Mouse (Mus musculus): ENCODE data around the gene Lmod1. TPM values are rescaled to one million over a fixed set of nuclear protein-coding genes. Genes with fewer than 3 reads are reported as not detected.

Gene Lmod1
- total and polyA plus RNA-seq, 3 experiments = not detected

- in situ Hi-C loops (cut with MboI; ENCODE audit: low pct_ligation_motif_present, low pct_unique_long_range_greater_than_20kb, low sequenced_read_pairs) = no loop called here
- no peak overlapping the region for H3K9ac ChIP-seq (ENCODE audit: insufficient read depth, low read depth)
- peaks cover 73 to 95% of the 10 kb centered on the region in 2 experiments for H3K36me3 ChIP-seq (replicated peaks in 1 of 2; ENCODE audit: control insufficient read depth in 1 of 2, insufficient read depth in 1 of 2, low read length in 1 of 2)
- DNase-seq (ENCODE audit: extremely low read depth) = no peak
- H3K4me1 ChIP-seq (ENCODE audit: control insufficient read depth in 1 of 2, insufficient read depth in 2 of 2) = peaks cover 0 to 4% of the 10 kb centered on the region in 2 experiments; a peak in 1 of 4 replicates
- H3K27ac ChIP-seq (ENCODE audit: insufficient read depth, low read depth) = no peak overlapping the region
- no peak overlapping the region for H3K4me2 ChIP-seq (ENCODE audit: insufficient read depth, low read depth, poor library complexity, severe bottlenecking)
- no peaks in the 10 kb centered on the region for H3K9me3 ChIP-seq (replicated peaks; ENCODE audit: low read length)
- TF ChIP-seq EP300 (IDR thresholded peaks at IDR 0.05; ENCODE audit: low read length) (0 out of 2 replicates have a peak, but pooled peaks have one; percentile 23), ELF1 (IDR thresholded peaks at IDR 0.05; ENCODE audit: low read depth, low read length) (no peak)
- dilution Hi-C loops (cut with MboI; ENCODE audit: extremely low pct_ligation_motif_present, extremely low pct_unique_long_range_greater_than_20kb, low sequenced_read_pairs) = no loop called here
- no peaks in the 10 kb centered on the region for H3K27me3 ChIP-seq (replicated peaks)
- H3K4me3 ChIP-seq (replicated peaks in 1 of 3; ENCODE audit: low read depth in 2 of 3, low read length in 2 of 3, poor library complexity in 1 of 3) = no peak overlapping the region
- peaks cover 5% of the 10 kb centered on the region; the same call in 1 of the 2 replicates for H3K79me2 ChIP-seq (replicated peaks; ENCODE audit: control insufficient read depth, extremely low read depth, insufficient read depth, poor library complexity, severe bottlenecking)
Measured at GRCm38 (mm10) chr1:135410967-135411366, 86.4 kb downstream of the Lmod1 start.

GRCm38 (mm10) chr1:135412130-135412529 is 87.5 kb downstream of the Lmod1 start:
- no peak overlapping the region for H3K27ac ChIP-seq (ENCODE audit: insufficient read depth, low read depth)
- DNase-seq (ENCODE audit: extremely low read depth) = no peak
- H3K4me3 ChIP-seq (replicated peaks in 1 of 3; ENCODE audit: low read depth in 2 of 3, low read length in 2 of 3, poor library complexity in 1 of 3) = no peak overlapping the region
- no peak overlapping the region for H3K9ac ChIP-seq (ENCODE audit: insufficient read depth, low read depth)
- peaks cover 5% of the 10 kb centered on the region; the same call in 1 of the 2 replicates for H3K79me2 ChIP-seq (replicated peaks; ENCODE audit: control insufficient read depth, extremely low read depth, insufficient read depth, poor library complexity, severe bottlenecking)
- TF ChIP-seq MXI1 (IDR thresholded peaks at IDR 0.05; ENCODE audit: low read depth, low read length) = no peak
- TF ChIP-seq ZC3H11A (IDR thresholded peaks at IDR 0.05; ENCODE audit: low read depth, low read length) = no peak
- TF ChIP-seq JUND (conservative IDR thresholded peaks at IDR 0.05; ENCODE audit: low read depth, low read length) = no peak
- TF ChIP-seq MEF2A (IDR thresholded peaks at IDR 0.05; ENCODE audit: borderline replicate concordance, low read depth, low read length) = no peak
- TF ChIP-seq TBP (conservative IDR thresholded peaks at IDR 0.05; ENCODE audit: low read depth, low read length) = no peak
- H3K36me3 ChIP-seq (replicated peaks in 1 of 2; ENCODE audit: control insufficient read depth in 1 of 2, insufficient read depth in 1 of 2, low read length in 1 of 2) = peaks cover 70 to 96% of the 10 kb centered on the region in 2 experiments
- H3K27me3 ChIP-seq (replicated peaks) = no peaks in the 10 kb centered on the region
- H3K9me3 ChIP-seq (replicated peaks; ENCODE audit: low read length) = no peaks in the 10 kb centered on the region
- peaks cover 0 to 4% of the 10 kb centered on the region in 2 experiments; a peak in 1 of 4 replicates for H3K4me1 ChIP-seq (ENCODE audit: control insufficient read depth in 1 of 2, insufficient read depth in 2 of 2)
- dilution Hi-C loops (cut with MboI; ENCODE audit: extremely low pct_ligation_motif_present, extremely low pct_unique_long_range_greater_than_20kb, low sequenced_read_pairs) (no loop called here), in situ Hi-C loops (cut with MboI; ENCODE audit: low pct_ligation_motif_present, low pct_unique_long_range_greater_than_20kb, low sequenced_read_pairs) (no loop called here)
- H3K4me2 ChIP-seq (ENCODE audit: insufficient read depth, low read depth, poor library complexity, severe bottlenecking) = no peak overlapping the region

- TF ChIP-seq ZKSCAN1 (IDR thresholded peaks at IDR 0.05; ENCODE audit: borderline replicate concordance, low read depth, low read length) = no peak
- TF ChIP-seq RAD21 (IDR thresholded peaks at IDR 0.05; ENCODE audit: low read depth, low read length) = no peak
- no peak for TF ChIP-seq POLR2A (IDR thresholded peaks at IDR 0.05; ENCODE audit: low read depth, low read length)
- TF ChIP-seq ZMIZ1 (IDR thresholded peaks at IDR 0.05; ENCODE audit: low read depth, low read length) = no peak
- no peak for TF ChIP-seq TCF12 (IDR thresholded peaks at IDR 0.05; ENCODE audit: low read depth, low read length)
- TF ChIP-seq RCOR1 (conservative IDR thresholded peaks at IDR 0.05; ENCODE audit: low read depth, low read length) = no peak
- no peak for TF ChIP-seq USF2 (conservative IDR thresholded peaks at IDR 0.05; ENCODE audit: low read depth, low read length)
- no peak for TF ChIP-seq E2F4 (IDR thresholded peaks at IDR 0.05; ENCODE audit: insufficient replicate concordance, low read depth, low read length)
- no peak for TF ChIP-seq EP300 (IDR thresholded peaks at IDR 0.05; ENCODE audit: low read length)
- no peak for TF ChIP-seq SIN3A (IDR thresholded peaks at IDR 0.05; ENCODE audit: low read length)
- TF ChIP-seq MYC (IDR thresholded peaks at IDR 0.05; ENCODE audit: low read depth, low read length) = no peak
- TF ChIP-seq ZC3H11A (IDR thresholded peaks at IDR 0.05; ENCODE audit: low read depth, low read length) = no peak
- TF ChIP-seq UBTF (IDR thresholded peaks at IDR 0.05; ENCODE audit: low read depth, low read length) = no peak
- no peak for TF ChIP-seq HCFC1 (IDR thresholded peaks at IDR 0.05; ENCODE audit: low read depth, low read length)
- TF ChIP-seq MAZ (IDR thresholded peaks at IDR 0.05; ENCODE audit: low read depth, low read length) = no peak
- TF ChIP-seq MEF2A (IDR thresholded peaks at IDR 0.05; ENCODE audit: borderline replicate concordance, low read depth, low read length) = no peak
- no peak for TF ChIP-seq JUN (IDR thresholded peaks at IDR 0.05; ENCODE audit: insufficient read depth, low read depth, low read length)
- TF ChIP-seq NRF1 (IDR thresholded peaks at IDR 0.05; ENCODE audit: low read depth, low read length) = no peak
- no peak for TF ChIP-seq PAX5 (IDR thresholded peaks at IDR 0.05; ENCODE audit: low read length)
- dilution Hi-C loops (cut with MboI; ENCODE audit: extremely low pct_ligation_motif_present, extremely low pct_unique_long_range_greater_than_20kb, low sequenced_read_pairs) (no loop called here), in situ Hi-C loops (cut with MboI; ENCODE audit: low pct_ligation_motif_present, low pct_unique_long_range_greater_than_20kb, low sequenced_read_pairs) (no loop called here)
- no peak overlapping the region for H3K9ac ChIP-seq (ENCODE audit: insufficient read depth, low read depth)
- peaks cover 5% of the 10 kb centered on the region; the same call in 1 of the 2 replicates for H3K79me2 ChIP-seq (replicated peaks; ENCODE audit: control insufficient read depth, extremely low read depth, insufficient read depth, poor library complexity, severe bottlenecking)
- no peak overlapping the region for H3K27ac ChIP-seq (ENCODE audit: insufficient read depth, low read depth)
- H3K9me3 ChIP-seq (replicated peaks; ENCODE audit: low read length) = no peaks in the 10 kb centered on the region
- no peaks in the 10 kb centered on the region for H3K27me3 ChIP-seq (replicated peaks)
- DNase-seq (ENCODE audit: extremely low read depth) = no peak
- H3K4me2 ChIP-seq (ENCODE audit: insufficient read depth, low read depth, poor library complexity, severe bottlenecking) = no peak overlapping the region
- peaks cover 0 to 4% of the 10 kb centered on the region in 2 experiments; a peak in 1 of 4 replicates for H3K4me1 ChIP-seq (ENCODE audit: control insufficient read depth in 1 of 2, insufficient read depth in 2 of 2)
- H3K4me3 ChIP-seq (replicated peaks in 1 of 3; ENCODE audit: low read depth in 2 of 3, low read length in 2 of 3, poor library complexity in 1 of 3) = no peak overlapping the region
- H3K36me3 ChIP-seq (replicated peaks in 1 of 2; ENCODE audit: control insufficient read depth in 1 of 2, insufficient read depth in 1 of 2, low read length in 1 of 2) = peaks cover 68 to 96% of the 10 kb centered on the region in 2 experiments
Measured at GRCm38 (mm10) chr1:135413996-135414395, 89.4 kb downstream of the Lmod1 start.

Measured in CH12.LX (cell line).